Mouse (Mus musculus) left cerebral cortex, postnatal 4 days (tissue): ENCODE measurements around the gene Ush2a. TPM values are rescaled to one million over a fixed set of nuclear protein-coding genes. Genes with fewer than 3 reads are reported as not detected.

Source experiments
- DNase-seq: peaks from one replicate; pipeline ENCODE4 v3.0.0-alpha.2; 2022
- intact Hi-C: fragments of 180-260 bp; cut with DNase I; formaldehyde crosslinking; loops from one replicate; pipeline ENCODE4 v1.15.1; 2025
- total RNA-seq, 2 experiments: library from RNA; stranded (reverse); gene quantifications; 2 replicates each; pipeline ENCODE4 v1.2.3; 2021

The Ush2a gene
- total RNA-seq, 2 experiments from 2014 or later: 0.08 to 0.38 TPM

GRCm38 (mm10) chr1:188837613-188838295, 575.9 kb downstream of the Ush2a start:
- no peak for DNase-seq
- intact Hi-C loops: no loop called here

GRCm38 (mm10) chr1:188847242-188847641, 585.4 kb downstream of the Ush2a start:
- no peak for DNase-seq
- intact Hi-C loops: no loop called here

- intact Hi-C loops: no loop called here
- DNase-seq: no peak
Measured at GRCm38 (mm10) chr1:188852776-188853175, 591.0 kb downstream of the Ush2a start.

- intact Hi-C loops: no loop called here
- DNase-seq: no peak
Measured at GRCm38 (mm10) chr1:188854240-188854639, 592.4 kb downstream of the Ush2a start.

- intact Hi-C loops: no loop called here
- DNase-seq: no peak
Measured at GRCm38 (mm10) chr1:188855034-188855433, 593.2 kb downstream of the Ush2a start.

GRCm38 (mm10) chr1:188859718-188860117, 597.9 kb downstream of the Ush2a start:
- no peak for DNase-seq
- intact Hi-C loops: no loop called here

- intact Hi-C loops: no loop called here
- DNase-seq: no peak
Measured at GRCm38 (mm10) chr1:188865881-188866280, 604.1 kb downstream of the Ush2a start.

GRCm38 (mm10) chr1:188866515-188866914, 604.7 kb downstream of the Ush2a start:
- intact Hi-C loops: no loop called here
- no peak for DNase-seq

GRCm38 (mm10) chr1:188878531-188879055, 616.8 kb downstream of the Ush2a start:
- intact Hi-C loops: no loop called here
- no peak for DNase-seq

GRCm38 (mm10) chr1:188896906-188897551, 635.2 kb downstream of the Ush2a start:
- intact Hi-C loops: no loop called here
- DNase-seq: no peak

GRCm38 (mm10) chr1:188904091-188904490, 642.3 kb downstream of the Ush2a start:
- intact Hi-C loops: no loop called here
- DNase-seq: no peak

- no peak for DNase-seq
- intact Hi-C loops: no loop called here
Measured at GRCm38 (mm10) chr1:188906175-188906574, 644.4 kb downstream of the Ush2a start.

GRCm38 (mm10) chr1:188910656-188911055, 648.8 kb downstream of the Ush2a start:
- DNase-seq: no peak
- intact Hi-C loops: no loop called here

- intact Hi-C loops: no loop called here
- no peak for DNase-seq
Measured at GRCm38 (mm10) chr1:188919946-188920345, 658.1 kb downstream of the Ush2a start.

GRCm38 (mm10) chr1:188937246-188937780, 675.5 kb downstream of the Ush2a start:
- intact Hi-C loops: no loop called here

GRCm38 (mm10) chr1:188945326-188945725, 683.5 kb downstream of the Ush2a start:
- intact Hi-C loops: no loop called here
- DNase-seq: no peak

More at GRCm38 (mm10) chr1:188937246-188937780, 675.5 kb downstream of the Ush2a start:
- no peak for DNase-seq

- no peak for DNase-seq
Measured at GRCm38 (mm10) chr1:188946849-188947248, 685.0 kb downstream of the Ush2a start.

GRCm38 (mm10) chr1:188947794-188948193, 686.0 kb downstream of the Ush2a start:
- intact Hi-C loops: no loop called here
- peak; percentile 41 for DNase-seq

More at GRCm38 (mm10) chr1:188946849-188947248, 685.0 kb downstream of the Ush2a start:
- intact Hi-C loops: no loop called here

- intact Hi-C loops: no loop called here
- DNase-seq: peak; percentile 72
Measured at GRCm38 (mm10) chr1:188948276-188948675, 686.5 kb downstream of the Ush2a start.

- intact Hi-C loops: no loop called here
- DNase-seq: no peak
Measured at GRCm38 (mm10) chr1:188951091-188951490, 689.3 kb downstream of the Ush2a start.

- intact Hi-C loops: no loop called here
- no peak for DNase-seq
Measured at GRCm38 (mm10) chr1:188952501-188952900, 690.7 kb downstream of the Ush2a start.

- intact Hi-C loops: no loop called here
- DNase-seq: no peak
Measured at GRCm38 (mm10) chr1:188973078-188973477, 711.3 kb downstream of the Ush2a start.
